Mouse (Mus musculus) gastrocnemius, postnatal 25 days (tissue): ENCODE results near the gene Kcne3. TPM values are rescaled to one million over a fixed set of nuclear protein-coding genes. Genes with fewer than 3 reads are reported as not detected.

Experiments
- DNase-seq: peaks from one replicate; pipeline ENCODE4 v3.0.0; 2022
- long read RNA-seq, 2 experiments: library from polyadenylated mRNA; stranded (forward); transcript quantifications; one replicate each; pipeline ENCODE4 v2.0.0; 2021
- total RNA-seq, 2 experiments: library from RNA; stranded (reverse); gene quantifications; 1 replicate in 1 of 2; 2 replicates in 1 of 2; pipeline ENCODE4 v1.2.3; 2021

Gene Kcne3
- total RNA-seq = under 1 TPM in 1 of 2 experiments, not detected in 1; 0.70 TPM
- long read RNA-seq, experiment 1 = 0 reads
- long read RNA-seq, experiment 2 = 0 reads

GRCm38 (mm10) chr7:100176269-100176668 is at the start of gene Kcne3:
TSS of gene Kcne3 (plus strand) at chr7:100176502.
- DNase-seq = no peak

- no peak for DNase-seq
Measured at GRCm38 (mm10) chr7:100126514-100126913, 49.8 kb upstream of the Kcne3 start.

- DNase-seq = no peak
Measured at GRCm38 (mm10) chr7:100128262-100129041, 47.9 kb upstream of the Kcne3 start.

GRCm38 (mm10) chr7:100130592-100130991 is 45.7 kb upstream of the Kcne3 start:
- DNase-seq = no peak

- DNase-seq = no peak
Measured at GRCm38 (mm10) chr7:100132379-100132778, 43.9 kb upstream of the Kcne3 start.

- DNase-seq = no peak
Measured at GRCm38 (mm10) chr7:100137038-100137437, 39.3 kb upstream of the Kcne3 start.

DNA sequence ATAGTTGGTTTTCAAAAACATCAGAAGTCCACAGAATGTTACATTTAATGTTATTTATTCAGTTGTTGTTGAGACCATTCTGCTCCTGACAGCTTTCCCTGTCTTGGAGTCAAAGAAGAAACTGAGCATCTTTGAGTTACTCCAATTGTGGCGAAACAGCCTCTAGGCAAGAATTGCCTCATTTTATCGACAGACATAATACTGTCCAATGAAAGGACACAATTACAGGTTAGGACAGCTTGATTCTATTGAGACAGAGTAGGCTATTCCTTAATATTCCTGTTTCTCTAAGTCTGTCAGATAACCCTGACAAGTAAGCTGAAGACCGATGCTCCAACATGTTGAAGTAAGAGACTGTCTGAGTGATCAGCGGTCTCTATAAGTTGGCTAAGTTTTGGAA is 38.2 kb upstream of the Kcne3 start:
- no peak for DNase-seq

DNA sequence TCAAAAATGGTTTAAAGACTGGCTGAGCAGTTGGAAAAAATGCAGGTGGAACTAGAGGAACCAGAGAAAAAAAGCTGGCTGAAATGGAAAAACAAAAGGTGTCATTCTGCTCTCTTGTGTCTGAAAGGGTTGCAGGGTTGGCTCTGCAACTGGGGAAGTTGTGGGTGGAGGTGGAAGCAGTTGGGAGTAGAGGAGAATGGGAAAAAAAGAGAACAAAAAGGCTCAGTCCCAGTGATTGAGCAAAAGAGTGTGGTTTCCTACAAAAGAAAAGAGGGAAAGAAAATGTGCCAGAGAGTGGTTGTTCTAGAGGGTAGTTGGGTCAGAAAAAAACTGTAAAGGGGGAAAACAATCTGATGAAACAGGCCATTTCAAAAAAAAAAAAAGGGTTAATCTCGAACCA is 35.7 kb upstream of the Kcne3 start:
- no peak for DNase-seq

DNA sequence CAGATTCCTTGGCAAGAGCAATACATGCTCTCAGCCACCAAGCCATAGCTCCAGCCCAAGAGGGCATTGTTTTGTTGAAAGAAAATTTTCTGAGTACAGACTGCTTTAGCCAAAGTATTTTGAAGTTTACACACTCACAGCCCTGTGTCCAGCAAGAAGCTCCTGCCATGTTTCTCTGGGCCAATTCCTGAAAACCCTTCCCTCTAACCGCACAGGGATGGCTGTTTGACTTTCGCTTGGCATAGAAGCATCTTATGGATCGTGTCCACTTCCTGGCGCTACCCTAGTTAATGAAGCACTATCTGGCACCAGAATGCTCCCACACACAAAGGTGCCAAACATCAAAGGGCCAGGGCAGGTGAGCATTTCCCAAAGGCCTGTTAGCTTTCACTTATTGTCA is 27.7 kb upstream of the Kcne3 start:
- DNase-seq = no peak

GRCm38 (mm10) chr7:100150086-100150485 is 26.2 kb upstream of the Kcne3 start:
- no peak for DNase-seq

DNA sequence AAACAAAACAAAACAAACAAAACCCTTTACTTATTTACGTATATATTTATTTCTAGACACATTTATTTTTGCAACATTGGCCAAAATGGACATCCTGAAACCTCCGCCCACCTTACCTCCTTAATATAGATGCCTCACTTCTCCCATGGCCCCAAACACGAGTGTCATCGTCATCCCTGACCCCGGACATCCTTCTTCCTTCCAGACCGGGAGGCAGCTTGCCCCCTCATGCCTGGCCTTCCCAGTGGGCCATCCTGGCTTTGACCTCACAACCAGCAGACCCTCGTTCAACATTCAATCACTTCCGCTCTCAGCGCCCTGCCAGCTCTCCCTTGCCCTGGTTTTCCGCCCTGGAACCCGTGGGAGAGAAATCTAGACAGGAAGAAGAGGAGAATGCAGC is 25.7 kb upstream of the Kcne3 start:
- no peak for DNase-seq

GRCm38 (mm10) chr7:100157669-100158068 is 18.6 kb upstream of the Kcne3 start:
- no peak for DNase-seq

DNA sequence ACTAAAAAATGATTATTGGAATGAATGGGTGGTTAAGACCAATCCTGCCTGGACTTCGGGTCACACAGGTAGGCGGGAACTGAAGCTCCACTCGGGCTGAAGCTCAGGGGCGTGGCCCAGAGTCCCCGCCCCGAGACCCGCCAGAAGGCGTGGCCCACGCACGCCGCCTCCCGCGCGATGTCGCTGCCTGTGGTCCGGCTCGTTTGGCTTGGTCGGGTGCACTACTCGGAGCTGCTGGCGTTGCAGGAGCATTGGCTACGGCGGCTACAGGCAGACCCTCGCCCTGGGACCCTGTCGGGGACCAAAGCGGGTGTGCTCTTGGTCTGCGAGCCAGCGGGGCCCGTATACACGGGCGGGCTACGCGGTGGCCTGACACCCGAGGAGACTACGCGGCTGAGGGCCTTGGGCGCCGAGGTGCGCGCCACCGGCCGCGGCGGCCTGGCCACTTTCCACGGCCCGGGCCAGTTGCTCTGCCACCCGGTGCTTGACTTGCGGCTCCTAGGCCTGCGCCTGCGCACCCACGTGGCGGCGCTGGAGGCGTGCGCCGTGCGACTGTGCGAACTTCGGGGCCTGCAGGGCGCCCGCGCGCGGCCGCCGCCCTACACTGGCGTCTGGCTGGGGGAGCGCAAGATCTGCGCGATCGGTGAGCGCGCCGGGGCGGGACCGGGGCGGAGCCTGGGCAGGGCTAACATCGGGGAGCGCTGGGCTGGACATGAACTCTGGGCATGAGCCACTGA is 17.0 kb upstream of the Kcne3 start, which contains the start of gene Lipt2:
Lipt2 (plus strand) TSS at position 173 of the 737 bp plus-strand sequence.
- peak; percentile 96 for DNase-seq

- DNase-seq = no peak
Measured at GRCm38 (mm10) chr7:100160006-100160405, 16.3 kb upstream of the Kcne3 start.

- no peak for DNase-seq
Measured at GRCm38 (mm10) chr7:100163506-100163905, 12.8 kb upstream of the Kcne3 start.

DNA sequence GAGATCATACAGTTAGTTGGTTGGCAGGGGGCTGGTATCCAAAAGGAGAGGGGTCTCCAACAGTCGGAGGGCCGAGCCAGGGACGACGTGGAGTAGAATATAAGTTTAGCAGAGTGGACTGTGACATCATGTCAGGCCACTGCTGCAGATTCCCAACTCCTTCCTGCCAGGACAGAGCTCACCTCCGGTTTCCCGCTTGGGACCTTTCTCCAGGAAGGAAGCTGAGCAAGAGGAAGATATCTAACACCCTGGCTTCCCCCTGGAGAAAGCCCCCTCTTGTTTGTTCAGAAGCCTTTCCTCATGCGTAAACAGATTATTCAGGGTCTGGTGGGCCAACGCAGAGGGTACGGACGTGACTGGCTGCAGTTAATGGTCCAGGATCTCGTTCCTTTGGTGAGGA is 7.6 kb upstream of the Kcne3 start:
- DNase-seq = no peak

DNA sequence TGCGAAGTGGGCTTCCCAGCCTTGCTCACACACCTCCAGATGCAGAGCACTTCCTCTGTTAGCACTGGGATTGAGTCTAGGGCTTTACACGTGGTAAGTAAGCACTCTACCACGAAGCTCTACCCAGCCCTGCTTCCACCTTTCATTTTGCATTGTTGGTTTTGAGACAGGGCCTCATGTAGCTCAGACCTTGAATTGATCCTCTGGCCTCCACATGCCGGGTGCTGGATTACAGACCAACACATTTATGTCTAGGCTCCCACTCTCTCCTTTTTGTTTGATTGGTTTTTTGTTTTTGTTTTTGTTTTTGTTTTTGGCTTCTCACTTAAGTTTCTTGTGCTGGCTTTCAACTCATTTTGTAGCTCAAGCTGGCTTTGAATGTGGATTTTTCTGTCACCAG is 5.5 kb upstream of the Kcne3 start:
- no peak for DNase-seq

DNA sequence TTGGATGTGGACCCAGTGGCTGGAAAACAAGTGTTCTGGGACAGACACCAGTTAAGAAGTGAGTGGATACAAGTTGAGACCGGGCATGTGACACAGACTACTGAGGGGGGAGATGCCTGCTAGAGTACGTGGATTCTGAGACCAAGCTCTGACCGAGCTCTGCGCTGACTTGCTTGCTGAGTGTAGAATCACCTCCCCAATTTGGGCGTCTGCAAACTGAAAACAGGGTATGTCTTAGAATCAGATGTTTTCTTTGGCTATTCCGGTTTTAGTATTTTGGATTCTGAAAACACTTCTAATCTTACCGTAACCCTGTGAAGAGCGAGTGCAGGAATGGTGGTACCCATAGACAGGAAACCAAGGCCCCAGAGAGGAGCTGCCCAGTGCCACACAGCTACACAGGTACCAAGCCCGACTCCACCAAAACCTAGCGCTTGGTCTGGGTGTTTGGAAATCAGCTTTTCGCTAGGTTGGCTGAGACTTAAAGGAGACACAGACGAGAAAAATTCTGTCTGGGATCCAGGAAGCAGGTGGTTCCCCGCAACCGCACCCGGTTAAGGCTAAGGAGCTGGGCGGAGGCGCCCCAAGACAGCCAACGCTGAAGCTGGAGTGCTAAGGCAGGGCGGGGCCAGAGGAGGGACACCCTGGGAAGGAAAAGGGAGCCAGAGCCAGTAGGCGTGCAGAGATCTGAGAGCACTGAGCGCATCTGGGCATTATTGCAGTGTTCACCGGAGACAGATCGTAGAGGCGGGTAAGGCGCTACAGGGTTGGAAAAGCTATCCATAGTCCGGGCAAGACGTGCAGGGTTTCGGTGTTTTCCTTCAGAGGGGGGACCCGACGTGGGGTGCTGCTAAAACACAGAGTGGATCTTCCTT is 2.0 kb downstream of the Kcne3 start:
- peak; percentile 41 for DNase-seq

GRCm38 (mm10) chr7:100178891-100179233 is 2.6 kb downstream of the Kcne3 start:
- DNase-seq = no peak

GRCm38 (mm10) chr7:100179394-100179793 is 3.1 kb downstream of the Kcne3 start:
- no peak for DNase-seq

- no peak for DNase-seq
Measured at GRCm38 (mm10) chr7:100179836-100180407, 3.6 kb downstream of the Kcne3 start.

DNA sequence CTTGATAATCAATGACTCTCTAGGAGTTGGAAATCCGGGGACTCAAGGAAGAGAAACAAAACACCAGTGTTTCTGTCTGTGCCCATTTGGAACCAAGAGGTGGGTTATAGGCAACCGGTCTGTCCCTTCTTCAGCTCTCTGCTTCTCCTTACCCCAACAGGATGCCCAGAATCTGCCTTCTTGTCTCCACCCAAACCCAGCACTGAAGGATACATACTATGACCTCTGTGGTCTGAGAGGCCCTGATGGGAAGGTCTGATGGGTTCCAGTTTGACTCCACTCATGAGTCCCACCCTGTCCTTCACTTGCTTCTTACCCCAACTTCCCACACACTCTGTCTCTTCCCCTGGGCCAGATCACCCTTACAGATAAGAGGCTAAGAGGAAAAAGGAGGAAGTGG is 4.9 kb downstream of the Kcne3 start:
- no peak for DNase-seq
